Mouse (Mus musculus) CH12.LX (cell line): ENCODE data around the gene Kcnh7.

ENCODE experiments used
- BHLHE40 ChIP-seq: IDR thresholded peaks from 2 replicates; pipeline ENCODE4 v1.6.1; 2011; ENCODE audit warnings: mild to moderate bottlenecking, low read depth, low read length, improper control_type of control experiment
- CTCF ChIP-seq, 2 experiments: IDR thresholded peaks in 1 of 2; conservative IDR thresholded peaks in 1 of 2; 2 replicates each; pipeline ENCODE4 v1.5.1; 2011 to 2012; ENCODE audit warnings: low read depth in 2 of 2, low read length in 2 of 2, improper control_type of control experiment in 1 of 2, inconsistent platforms in 1 of 2, mild to moderate bottlenecking in 1 of 2, moderate library complexity in 1 of 2
- EP300 ChIP-seq: IDR thresholded peaks from 2 replicates; pipeline ENCODE4 v1.6.1; 2011; ENCODE audit warnings: low read length, improper control_type of control experiment
- HCFC1 ChIP-seq: IDR thresholded peaks from 2 replicates; pipeline ENCODE4 v1.6.1; 2012; ENCODE audit warnings: low read depth, mild to moderate bottlenecking, inconsistent platforms, low read length, improper control_type of control experiment
- MAX ChIP-seq: IDR thresholded peaks from 2 replicates; pipeline ENCODE4 v1.6.1; 2011; ENCODE audit warnings: low read length, improper control_type of control experiment
- MEF2A ChIP-seq: IDR thresholded peaks from 2 replicates; pipeline ENCODE4 v1.6.1; 2014; ENCODE audit warnings: low read depth, mild to moderate bottlenecking, inconsistent platforms, low read length, improper control_type of control experiment, borderline replicate concordance
- MYC ChIP-seq: IDR thresholded peaks from 2 replicates; pipeline ENCODE4 v1.6.1; 2011; ENCODE audit warnings: low read depth, mild to moderate bottlenecking, improper control_type of control experiment, low read length
- POLR2A ChIP-seq: IDR thresholded peaks from 2 replicates; pipeline ENCODE4 v1.6.1; 2011; ENCODE audit warnings: low read depth, mild to moderate bottlenecking, improper control_type of control experiment, low read length
- RAD21 ChIP-seq: IDR thresholded peaks from 2 replicates; pipeline ENCODE4 v1.6.1; 2011; ENCODE audit warnings: low read depth, mild to moderate bottlenecking, low read length, improper control_type of control experiment, moderate library complexity
- SMC3 ChIP-seq: IDR thresholded peaks from 2 replicates; pipeline ENCODE4 v1.6.1; 2011; ENCODE audit warnings: low read depth, low read length, improper control_type of control experiment
- UBTF ChIP-seq: IDR thresholded peaks from 2 replicates; pipeline ENCODE4 v1.6.1; 2012; ENCODE audit warnings: low read depth, mild to moderate bottlenecking, inconsistent platforms, low read length, improper control_type of control experiment, moderate library complexity
- ZKSCAN1 ChIP-seq: IDR thresholded peaks from 2 replicates; pipeline ENCODE4 v1.6.1; 2012; ENCODE audit warnings: low read depth, inconsistent platforms, low read length, improper control_type of control experiment, borderline replicate concordance
- ZNF384 ChIP-seq: IDR thresholded peaks from 2 replicates; pipeline ENCODE4 v1.6.1; 2012; ENCODE audit warnings: low read depth, low read length, improper control_type of control experiment, inconsistent platforms

GRCm38 (mm10) chr2:62664135-62664670 is 519.9 kb downstream of the Kcnh7 start, which contains the start of gene Gca:
- TF ChIP-seq ZKSCAN1: no peak
- no peak for TF ChIP-seq BHLHE40
- TF ChIP-seq MYC: no peak
- TF ChIP-seq ZNF384: no peak
- no peak for TF ChIP-seq SMC3
- TF ChIP-seq UBTF: no peak
- TF ChIP-seq HCFC1: no peak
- no peak for TF ChIP-seq RAD21
- TF ChIP-seq POLR2A: peak; percentile 83
- no peak for TF ChIP-seq CTCF (conservative IDR thresholded peaks at IDR 0.05 in 1 of 2, IDR thresholded peaks at IDR 0.05 in 1 of 2; ENCODE audit: low read depth in 2 of 2, low read length in 2 of 2)
- TF ChIP-seq EP300: no peak
- TF ChIP-seq MEF2A: 0 out of 2 replicates have a peak, but pooled peaks have one; percentile 12
- no peak for TF ChIP-seq MAX
